Mouse (Mus musculus): ENCODE measurements around the gene Eefsec. TPM values are rescaled to one million over a fixed set of nuclear protein-coding genes. Genes with fewer than 3 reads are reported as not detected.
A peak's percentile ranks its signal among the peaks of the same experiment; 100 is the strongest.

Gene Eefsec
- polyA plus RNA-seq (2012; rRNA removed) = 13.8 and 15.8 TPM in 2 replicates

DNA sequence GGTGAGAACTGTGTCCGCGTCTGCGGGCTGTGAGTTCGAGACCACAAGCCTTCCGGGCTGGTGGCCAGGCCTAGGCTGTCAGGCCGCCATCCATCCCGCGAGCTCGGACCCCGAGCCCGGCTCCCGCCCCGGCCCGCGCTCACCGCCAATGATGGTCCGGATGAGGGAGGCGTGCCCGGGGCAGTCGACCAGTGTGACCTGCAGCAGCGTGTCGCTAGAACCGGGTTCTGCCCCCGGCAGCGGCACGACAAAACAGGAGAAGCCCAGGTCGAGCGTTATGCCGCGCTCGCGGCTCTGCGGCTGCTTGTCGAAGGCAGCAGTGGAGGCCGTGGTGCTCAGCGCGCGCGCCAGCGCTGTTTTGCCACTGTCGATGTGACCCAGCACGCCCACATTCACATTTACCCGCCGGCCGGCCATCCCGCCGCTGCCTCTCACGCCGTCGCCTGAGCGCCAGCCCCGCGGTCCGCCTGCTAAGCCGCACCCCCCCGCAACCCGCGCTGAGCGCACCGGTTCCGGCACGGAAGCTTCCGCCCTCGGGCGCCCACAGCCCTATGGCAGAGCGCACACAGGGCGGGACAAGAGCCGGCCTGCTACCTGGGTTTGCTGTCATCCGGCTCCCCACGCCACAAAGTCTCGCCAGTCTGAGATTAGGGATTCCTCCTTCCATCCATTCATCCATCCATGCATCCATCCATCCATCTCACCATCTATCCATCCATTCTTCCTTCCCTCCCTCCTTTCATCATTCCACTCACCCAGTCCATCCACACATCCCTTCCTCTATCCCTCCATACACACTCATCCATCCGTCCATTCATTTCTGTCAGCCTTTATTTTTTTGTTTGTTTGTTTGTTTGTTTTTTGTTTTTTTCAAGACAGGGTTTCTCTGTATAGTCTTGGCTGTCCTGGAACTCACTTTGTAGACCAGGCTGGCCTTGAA lies at the start of gene Eefsec:
Gene Eefsec (minus strand): TSS at position 477 of the 940 bp plus-strand sequence.
- peak; percentile 78 for DNase-seq (ENCODE audit: low spot score)

DNA sequence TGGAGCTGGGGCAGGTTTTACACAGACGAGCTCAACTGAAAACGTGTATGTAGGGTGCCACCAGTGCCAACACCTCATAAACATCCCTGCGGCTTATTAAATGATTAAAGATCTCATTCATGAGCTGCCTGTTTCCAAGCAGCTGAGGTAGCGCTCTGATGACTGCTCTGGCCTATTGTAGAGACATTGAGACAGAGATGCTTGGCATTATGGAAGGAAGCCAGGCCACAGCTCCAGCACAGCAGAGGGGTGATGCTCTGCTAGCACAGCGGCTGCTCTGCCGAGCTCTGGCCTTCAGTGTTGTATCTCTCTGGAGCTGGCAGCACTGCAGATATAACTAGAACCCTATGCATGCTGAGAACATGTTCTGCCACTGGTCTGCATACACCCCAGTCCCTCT lies 47.4 kb upstream of the Eefsec start:
- no peak for DNase-seq (ENCODE audit: low spot score)

DNA sequence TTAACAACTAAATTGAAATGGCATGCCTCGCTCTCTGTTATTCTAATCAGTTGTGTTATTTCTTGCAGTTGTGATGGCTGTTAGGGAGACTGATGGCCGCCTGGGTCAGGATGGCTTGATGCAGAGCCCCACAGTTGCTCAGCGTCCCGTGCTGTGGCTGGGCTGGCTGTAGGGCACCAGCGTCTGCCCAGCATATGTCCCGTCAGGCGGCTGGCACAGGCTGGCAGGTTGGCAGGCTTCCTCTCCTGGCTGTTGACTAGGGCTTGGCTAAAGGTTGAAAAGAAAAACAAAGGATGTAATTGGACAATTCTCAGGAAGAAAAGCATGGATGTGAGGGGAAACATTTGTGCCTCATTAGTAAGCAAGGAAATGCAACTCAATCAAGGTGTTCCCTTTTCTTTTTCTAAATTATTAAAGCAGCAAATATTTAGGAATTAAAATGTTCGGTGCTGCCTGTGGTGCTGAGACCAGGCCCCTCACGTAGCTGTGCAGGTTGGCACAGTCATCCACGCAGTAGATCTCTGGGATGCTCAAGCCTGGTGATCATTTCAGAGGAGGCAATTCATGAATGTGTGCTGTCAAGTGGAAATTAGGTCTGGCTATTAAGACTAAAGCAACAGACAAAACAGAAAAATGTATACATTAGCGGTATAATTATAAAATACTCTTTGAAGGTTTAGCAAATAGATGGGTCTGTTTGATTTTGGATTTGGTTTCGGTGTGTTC lies 44.5 kb upstream of the Eefsec start:
- DNase-seq (ENCODE audit: low spot score) = no peak

DNA sequence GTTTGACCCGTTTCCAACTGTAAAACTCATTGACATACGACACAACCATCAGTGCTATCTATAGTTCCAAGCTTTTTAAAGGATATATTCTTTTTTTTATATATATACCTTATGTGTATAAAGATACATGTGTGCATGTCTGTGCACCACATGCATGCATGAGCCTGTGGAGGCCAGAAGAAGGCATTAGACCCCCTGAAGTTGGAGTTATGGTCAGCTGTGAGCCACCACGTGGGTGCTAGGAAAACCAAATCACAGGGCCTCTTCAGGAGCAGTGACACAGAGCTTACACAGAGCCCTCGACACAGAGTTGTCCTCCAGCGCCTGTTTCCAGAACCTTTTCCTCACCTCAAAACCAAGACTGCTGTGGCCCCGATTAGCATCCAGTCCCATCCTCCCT lies 43.5 kb upstream of the Eefsec start:
- DNase-seq (ENCODE audit: low spot score) = no peak

DNA sequence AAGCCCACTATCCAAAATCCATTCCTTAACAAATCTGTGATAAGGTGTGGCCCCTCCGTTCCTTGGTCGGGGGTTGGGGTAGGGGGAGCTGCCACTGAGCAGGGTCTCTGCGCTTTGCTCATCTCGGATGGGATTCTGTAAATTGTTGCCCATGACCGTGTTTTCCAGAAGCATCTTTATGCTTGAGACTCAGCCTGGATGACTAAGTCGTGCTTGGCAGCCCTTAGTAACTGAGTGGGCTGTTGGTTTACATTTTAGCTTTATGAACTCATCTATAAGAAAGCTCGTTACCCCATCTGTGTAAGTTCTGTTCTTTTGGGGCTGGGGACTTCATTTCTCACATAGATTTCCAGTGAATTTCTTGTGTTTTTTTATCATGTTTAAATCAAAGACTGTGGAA lies 42.7 kb upstream of the Eefsec start:
- DNase-seq (ENCODE audit: low spot score) = no peak

DNA sequence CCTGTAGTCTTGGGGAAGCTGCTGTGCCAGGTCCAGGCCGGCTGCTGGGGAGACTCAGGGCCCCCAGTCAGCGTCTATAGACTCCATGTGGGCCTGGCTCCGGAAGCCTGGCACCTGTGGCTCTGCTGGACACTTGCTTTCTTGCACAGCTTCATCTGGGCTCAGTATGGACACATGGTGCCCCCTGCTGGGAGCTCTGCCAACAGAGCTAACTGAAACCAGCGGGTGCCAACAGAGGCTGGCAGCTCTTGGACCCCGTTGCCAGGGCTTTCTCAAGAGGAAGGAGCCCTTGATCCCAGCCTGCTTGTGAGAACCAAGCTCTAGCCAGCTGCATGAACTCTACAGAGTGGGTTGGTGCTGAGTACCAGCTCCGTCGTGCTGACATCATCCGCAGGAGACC lies 40.6 kb upstream of the Eefsec start:
- no peak for DNase-seq (ENCODE audit: low spot score)

DNA sequence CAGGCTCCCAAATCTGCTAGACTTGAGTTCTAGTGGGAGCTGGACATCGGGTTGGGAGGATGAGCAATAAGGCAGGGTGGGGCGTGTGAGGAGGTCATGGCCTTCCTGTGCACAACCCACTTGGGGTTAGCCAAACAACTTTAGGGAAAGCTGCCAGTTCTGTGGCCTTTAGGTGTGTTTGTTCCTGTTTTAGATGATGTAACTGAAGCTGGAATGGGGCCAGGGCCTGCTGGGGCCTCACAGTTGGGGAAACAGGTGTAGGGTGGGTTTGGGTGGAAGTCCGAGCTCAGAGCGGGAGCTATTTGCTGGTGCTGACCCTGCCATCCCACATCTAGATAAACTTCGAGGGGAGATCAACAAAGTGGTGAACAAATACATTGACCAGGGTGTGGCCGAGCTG lies 39.0 kb upstream of the Eefsec start:
- DNase-seq (ENCODE audit: low spot score) = no peak

DNA sequence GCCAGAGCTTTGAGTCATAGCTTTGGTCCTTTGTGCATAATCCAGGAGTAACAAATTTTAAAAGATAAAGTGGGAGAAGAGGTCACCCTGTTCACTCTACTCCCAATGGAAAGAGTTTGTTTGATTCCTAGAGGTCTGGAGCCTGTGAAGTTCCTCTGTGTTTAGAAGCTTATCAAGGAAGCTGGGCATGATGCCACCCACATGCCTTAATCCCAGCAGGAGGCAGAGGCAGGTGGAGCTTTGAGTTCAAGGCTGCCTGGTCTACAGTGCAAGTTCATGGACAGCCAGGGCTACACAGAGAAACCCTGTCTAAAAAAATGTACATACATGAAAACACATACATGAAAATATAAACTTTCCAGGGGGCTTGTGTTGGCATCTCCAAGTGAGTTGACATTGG lies 37.6 kb upstream of the Eefsec start:
- DNase-seq (ENCODE audit: low spot score) = no peak

DNA sequence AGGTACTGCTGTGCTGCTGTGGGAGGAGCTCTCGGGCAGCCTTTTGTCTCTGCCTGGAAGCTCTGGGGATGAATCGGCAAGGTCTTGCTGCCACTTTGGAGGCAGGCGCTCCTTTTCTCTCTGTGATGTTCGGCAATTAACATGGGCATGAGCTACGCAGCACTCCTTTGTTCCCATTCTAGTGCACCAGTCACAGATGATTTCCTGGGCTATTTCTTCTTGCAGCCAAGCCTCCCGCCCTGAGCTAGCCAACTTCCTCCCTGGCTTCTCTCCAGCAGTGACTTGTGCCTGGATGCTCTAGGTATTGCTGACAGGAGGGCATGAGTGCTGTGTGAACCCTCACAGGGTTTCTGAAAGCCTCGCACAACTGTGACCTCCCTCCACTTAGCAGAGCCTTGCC lies 36.8 kb upstream of the Eefsec start:
- DNase-seq (ENCODE audit: low spot score) = no peak

DNA sequence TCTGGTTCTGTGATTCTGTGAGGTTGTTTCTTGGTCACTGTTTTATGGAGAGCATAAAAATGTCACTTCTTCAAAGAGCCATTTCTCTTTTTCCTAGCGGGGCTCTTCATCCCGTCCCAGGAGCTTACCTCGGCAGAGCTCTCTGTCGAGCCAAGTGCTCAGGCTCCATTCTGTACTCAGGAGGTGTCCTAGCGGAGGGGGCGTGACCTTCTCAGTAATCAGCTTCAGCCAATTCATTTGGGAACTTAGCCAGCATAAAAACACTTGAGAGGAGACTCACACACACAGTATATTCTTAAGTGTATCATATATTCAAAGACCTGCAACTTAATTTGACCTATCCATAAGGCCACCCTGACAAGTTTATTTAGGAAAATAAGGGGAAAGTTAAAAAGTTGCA lies 34.1 kb upstream of the Eefsec start:
- no peak for DNase-seq (ENCODE audit: low spot score)

DNA sequence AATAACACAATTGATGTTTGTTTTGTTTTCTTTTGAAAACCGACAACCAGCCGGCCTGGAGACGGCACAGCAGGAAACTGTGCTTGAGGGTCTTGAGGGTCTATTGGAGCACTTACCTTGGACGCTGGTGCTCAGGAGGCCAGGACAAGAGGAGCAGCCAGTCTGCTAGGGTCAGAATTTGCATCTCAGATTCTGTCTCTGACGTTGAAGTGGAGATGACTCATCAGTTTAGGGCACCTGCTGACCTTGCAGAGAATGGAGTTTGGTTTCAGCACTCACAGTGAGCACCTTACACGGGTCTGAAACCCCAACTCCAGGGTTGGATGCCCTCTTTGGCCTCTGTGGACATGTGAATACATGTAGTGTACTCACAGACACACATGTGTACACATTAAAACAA lies 23.5 kb upstream of the Eefsec start:
- no peak for DNase-seq (ENCODE audit: low spot score)

DNA sequence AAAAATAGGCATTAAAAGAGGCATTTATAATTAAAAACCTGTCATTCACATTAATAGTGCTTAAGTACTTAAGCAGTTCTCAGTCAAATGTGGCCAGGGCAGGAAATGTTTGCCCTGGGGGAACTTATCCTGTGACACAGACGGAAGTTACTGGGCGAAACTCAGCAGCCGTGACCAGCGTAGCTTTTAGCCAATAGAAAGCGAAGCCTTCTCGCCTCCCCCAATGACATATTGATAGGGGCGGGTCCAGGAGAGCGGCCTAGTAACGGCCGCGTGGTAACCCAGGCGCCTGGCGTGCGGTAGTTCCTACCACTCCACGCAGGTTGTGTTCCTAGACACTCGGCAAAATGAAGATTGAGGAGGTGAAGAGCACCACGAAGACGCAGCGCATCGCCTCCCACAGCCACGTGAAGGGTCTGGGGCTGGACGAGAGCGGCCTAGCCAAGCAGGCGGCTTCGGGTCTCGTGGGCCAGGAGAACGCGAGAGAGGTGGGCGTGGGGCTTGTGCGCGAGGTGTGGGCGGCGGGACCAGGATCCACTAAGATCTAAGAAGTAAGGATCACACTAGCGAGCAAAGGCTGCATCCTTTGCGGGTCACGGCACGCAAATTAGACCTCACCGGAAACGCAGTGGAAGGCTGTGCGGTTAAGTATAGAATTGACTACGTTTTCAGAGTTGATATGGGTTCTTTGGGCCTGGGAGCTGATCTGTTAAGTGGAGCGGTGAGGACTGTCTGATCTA lies 19.0 kb upstream of the Eefsec start, which contains the start of gene Ruvbl1:
Gene Ruvbl1 (plus strand): TSS at position 229 of the 740 bp plus-strand sequence.
- peak; percentile 73 for DNase-seq (ENCODE audit: low spot score)

DNA sequence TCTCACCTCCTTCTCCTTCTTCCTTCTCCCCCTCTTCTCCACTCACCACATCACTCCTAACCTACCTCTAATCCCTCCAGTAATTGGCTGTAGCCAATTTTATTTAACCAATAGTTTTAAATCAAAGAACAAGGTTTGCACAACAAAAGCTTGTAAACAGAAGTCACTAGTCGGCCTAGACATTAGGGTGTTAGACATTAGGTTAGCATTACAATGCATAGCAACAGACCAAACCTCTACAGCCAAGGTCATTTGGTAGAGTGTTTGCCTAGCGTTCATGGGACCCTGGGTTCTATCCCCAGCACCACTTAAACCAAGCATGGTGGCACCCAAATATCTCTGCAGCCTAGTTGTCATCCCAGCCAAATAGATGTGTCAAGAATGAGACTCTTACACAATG lies 8.2 kb upstream of the Eefsec start:
- no peak for DNase-seq (ENCODE audit: low spot score)

DNA sequence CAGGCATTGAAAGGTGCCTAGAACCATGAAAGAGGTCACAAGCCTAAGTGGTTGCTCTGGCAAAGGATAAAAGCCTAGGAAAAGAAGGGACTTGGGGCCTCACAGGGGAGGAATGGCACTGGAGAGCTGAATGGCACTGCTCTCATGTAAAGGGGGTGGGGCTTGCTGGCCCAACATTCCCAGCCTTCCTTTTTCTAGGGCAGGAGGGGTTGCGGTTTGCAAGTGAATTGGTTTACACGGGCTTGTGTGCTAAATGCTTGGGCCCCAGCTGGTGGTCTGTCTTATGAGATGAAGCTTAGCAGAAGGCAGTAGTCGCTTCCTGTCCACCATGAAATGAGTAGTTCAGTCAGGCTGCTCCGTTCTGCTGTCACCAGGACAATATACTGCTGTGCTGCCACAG lies 1.1 kb upstream of the Eefsec start:
- DNase-seq (ENCODE audit: low spot score) = no peak

DNA sequence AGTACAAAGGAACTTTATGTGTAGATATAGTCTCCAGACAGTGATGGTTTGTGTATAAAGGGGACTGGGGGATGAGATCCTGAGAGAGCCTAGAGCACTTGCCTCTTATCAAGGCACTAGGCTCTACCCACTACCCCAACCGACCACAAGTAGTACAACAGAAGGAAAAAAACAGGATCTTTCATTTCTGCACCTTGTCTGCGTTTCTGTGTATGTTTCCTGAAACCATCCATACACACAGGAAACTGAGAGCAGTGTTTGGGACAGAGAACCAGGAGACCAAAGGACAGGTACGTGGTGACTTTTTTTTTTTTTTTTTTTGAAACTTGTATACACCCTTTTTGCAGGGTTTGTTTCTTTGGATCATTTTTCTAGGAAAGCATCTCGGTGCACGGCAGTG lies 678 bp downstream of the Eefsec start:
- DNase-seq (ENCODE audit: low spot score) = no peak

DNA sequence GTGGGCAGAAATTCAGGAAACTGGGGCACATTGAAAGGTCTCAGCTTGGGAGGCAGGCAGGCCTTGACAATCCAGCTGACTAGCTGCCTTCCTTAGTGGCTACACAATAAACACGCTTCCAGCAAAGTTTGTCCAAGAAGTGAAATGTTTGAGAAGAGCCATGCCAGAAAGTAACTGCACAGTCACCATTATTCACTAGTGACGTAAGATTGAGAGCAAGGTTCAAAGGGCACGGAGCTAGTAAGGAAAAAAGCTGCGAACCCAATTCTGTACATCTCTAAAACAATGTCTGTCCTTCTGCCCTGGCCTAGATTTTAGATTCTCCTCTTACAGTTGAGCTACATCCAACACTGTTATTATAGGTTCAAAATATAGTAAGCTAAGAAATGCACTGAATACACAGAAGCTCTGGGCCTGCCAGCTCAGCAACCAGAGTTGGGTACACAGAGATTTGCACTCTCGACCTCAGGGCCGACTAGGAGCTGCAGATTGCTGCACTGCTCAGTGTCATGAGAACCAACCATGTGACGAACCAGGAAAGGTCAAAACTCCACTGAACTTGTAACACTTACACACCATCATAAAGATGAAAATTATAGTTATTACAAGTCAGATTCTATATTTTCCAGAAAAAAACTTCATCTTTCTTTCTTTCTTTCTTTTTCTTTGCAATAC lies 2.1 kb downstream of the Eefsec start:
- DNase-seq (ENCODE audit: low spot score) = no peak

DNA sequence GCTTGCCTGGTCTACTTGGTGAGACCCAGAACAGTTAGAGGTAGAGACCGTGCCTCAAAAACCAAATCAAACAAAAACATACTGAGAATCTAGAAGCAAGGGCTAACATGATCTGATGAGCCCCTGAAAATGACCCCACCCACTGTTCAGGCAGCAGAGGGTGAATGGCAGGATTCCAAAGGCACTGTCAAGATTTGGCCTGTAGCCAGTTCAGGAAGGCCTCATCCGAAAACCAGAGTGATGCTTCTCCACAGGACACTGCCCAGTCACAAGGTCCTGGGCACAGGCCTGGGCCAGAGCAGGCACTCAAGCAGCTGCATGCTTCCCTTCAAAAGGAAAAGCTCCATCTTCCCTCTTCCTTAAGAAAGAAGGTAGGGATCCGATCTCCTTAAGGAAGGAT lies 2.9 kb downstream of the Eefsec start:
- no peak for DNase-seq (ENCODE audit: low spot score)

DNA sequence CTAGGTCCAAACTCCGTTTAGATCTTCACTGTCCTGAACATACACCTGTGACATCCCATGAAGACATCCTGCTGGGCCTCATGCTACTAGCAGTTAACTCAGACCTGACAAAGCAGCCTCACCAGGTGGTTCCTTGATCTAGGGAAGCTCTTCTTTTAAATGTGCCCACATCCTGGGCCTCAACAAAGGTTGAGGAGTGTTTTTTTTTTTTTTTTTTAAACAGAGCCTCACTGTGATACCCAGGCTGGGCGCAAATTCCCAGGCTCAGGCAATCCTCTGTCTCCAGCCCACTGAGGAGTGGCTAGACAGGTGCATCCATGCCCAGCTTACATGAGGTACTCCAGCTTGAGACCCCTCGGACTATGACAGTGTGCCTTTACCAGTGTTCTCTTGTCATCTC lies 3.8 kb downstream of the Eefsec start:
- no peak for DNase-seq (ENCODE audit: low spot score)

DNA sequence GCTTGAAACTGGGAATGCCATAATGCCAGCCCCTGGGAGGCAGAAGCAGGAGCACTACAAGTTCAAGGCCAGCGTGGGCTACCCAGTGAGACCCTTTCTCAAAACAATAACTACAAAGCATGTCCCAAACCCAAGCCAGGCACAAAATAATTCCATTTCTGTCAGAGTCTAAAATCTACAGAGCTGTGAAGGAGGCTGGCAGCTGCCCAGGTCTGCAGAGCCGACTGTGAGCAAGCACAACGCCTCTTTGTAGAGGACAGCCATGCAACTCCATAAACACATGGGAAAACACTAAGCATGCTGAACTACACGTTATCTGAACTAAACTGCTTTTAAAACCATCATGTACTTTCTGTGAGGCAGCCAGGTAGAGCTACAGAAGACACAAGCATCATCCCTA lies 7.3 kb downstream of the Eefsec start:
- no peak for DNase-seq (ENCODE audit: low spot score)

DNA sequence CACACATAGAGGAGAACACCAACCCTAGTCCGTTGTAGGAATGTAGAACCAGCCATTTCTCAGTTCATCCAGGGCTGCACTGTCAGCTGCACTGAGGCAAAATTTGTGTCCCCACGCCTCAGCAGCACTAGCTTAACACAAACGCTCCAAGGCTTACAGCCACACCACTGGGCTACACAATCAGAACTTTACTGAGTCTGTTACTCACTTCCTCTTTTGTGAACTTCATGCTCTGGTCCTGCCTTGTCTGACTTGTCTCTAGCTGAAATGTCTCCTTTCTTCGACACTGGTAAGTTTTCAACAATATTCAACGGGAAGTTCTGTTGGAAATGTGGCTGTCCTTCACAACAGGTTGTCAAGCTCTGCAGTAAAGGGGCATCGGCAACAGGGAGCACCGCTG lies 10.7 kb downstream of the Eefsec start:
- no peak for DNase-seq (ENCODE audit: low spot score)

DNA sequence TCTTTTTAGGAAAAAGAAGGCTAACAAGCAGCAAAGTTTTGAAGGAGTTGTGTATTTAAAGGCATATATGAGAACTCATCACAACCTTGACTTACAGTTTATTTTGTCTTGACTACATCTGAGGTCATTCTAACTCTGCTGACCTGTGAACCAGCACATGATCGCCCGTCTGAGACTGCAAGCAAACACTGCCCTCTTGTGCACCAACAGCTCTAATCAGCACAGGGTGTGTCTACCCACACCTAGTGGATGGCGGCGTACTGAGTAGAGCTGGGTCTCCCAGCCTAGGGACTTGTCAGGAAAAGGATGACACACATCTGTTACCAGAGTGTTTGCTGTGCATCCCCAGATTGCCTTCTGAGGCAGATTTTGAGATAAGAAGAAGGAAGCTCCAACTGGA lies 15.1 kb downstream of the Eefsec start:
- no peak for DNase-seq (ENCODE audit: low spot score)
